Mouse (Mus musculus) hindbrain, embryonic 11.5 days (tissue): ENCODE measurements at regions not wholly inside any gene's neighbourhood (a gene's known extent, or its start where the extent isn't known, plus 50 kb on each side); places are given as distances from the start of the nearest gene placed in this dataset.

ENCODE experiments used
- ATAC-seq: fragments of 200-750 bp; cut with Nextera tagmentation; 2 replicates; pipeline ENCODE4 v1.8.0; 2017; ENCODE audit warnings: mild to moderate bottlenecking, moderate TSS enrichment, moderate library complexity; ENCODE audit not compliant: low FRiP score
- DNase-seq: peaks from one replicate; pipeline ENCODE4 v3.0.0-alpha.2; 2015; ENCODE audit warnings: low spot score
- H3K27ac ChIP-seq: fragments of 300-500 bp; sonication (generic); 2 replicates; pipeline ENCODE4 v1.5.1; 2014; ENCODE audit warnings: mild to moderate bottlenecking, low read depth, low read length
- H3K27me3 ChIP-seq: fragments of 300-500 bp; sonication (generic); 2 replicates; pipeline ENCODE4 v1.6.1; 2014; ENCODE audit warnings: mild to moderate bottlenecking, low read length, moderate library complexity, mixed read lengths; ENCODE audit not compliant: control insufficient read depth, insufficient read depth
- H3K36me3 ChIP-seq: fragments of 300-500 bp; sonication (generic); 2 replicates; pipeline ENCODE4 v1.6.1; 2014; ENCODE audit warnings: mild to moderate bottlenecking, low read length, moderate library complexity, mixed read lengths; ENCODE audit not compliant: control insufficient read depth, insufficient read depth
- H3K4me1 ChIP-seq: fragments of 300-500 bp; sonication (generic); replicated peaks from 2 replicates; pipeline ENCODE4 v1.6.1; 2014; ENCODE audit warnings: low read length, mixed read lengths; ENCODE audit not compliant: control insufficient read depth, insufficient read depth
- H3K4me2 ChIP-seq: fragments of 300-500 bp; sonication (generic); replicated peaks from 2 replicates; pipeline ENCODE4 v1.6.1; 2014; ENCODE audit warnings: mild to moderate bottlenecking, low read depth, low read length
- H3K4me3 ChIP-seq: fragments of 300-500 bp; sonication (generic); 2 replicates; pipeline ENCODE4 v1.5.1; 2014; ENCODE audit warnings: low read depth, low read length
- H3K9ac ChIP-seq: fragments of 300-500 bp; sonication (generic); 2 replicates; pipeline ENCODE4 v1.6.1; 2014; ENCODE audit warnings: low read depth, low read length
- H3K9me3 ChIP-seq: fragments of 300-500 bp; sonication (generic); 2 replicates; pipeline ENCODE4 v1.6.1; 2016; ENCODE audit warnings: low read length; ENCODE audit not compliant: control insufficient read depth
- WGBS: fragments of 180-500 bp; shearing (Covaris S2); extraction: QIAGEN DNeasy Blood & Tissue Kit; methylation state at CpG from one replicate; pipeline ENCODE4 v1.1.7; 2014; 5-methylcytosine and 5-hydroxymethylcytosine counted together

- Histone ChIP-seq H3K4me1 (no peaks in the 10 kb centered on the region), H3K4me2 (no peak overlapping the region), H3K36me3 (no peaks in the 10 kb centered on the region), H3K27ac (no peak overlapping the region), H3K9me3 (no peaks in the 10 kb centered on the region), H3K9ac (no peak overlapping the region), H3K27me3 (no peaks in the 10 kb centered on the region), H3K4me3 (no peak overlapping the region)
- 93% methylated on average over 2 of the region's 2 CpGs for WGBS
- ATAC-seq (no peak), DNase-seq (no peak)
These were observed 351.8 kb upstream of the Atp2b1 start for GRCm38 (mm10) chr10:98562297-98562912.

- H3K4me1 ChIP-seq: no peaks in the 10 kb centered on the region
- peak; percentile 3 for DNase-seq
- H3K9me3 ChIP-seq: no peaks in the 10 kb centered on the region
- H3K27ac ChIP-seq: no peak overlapping the region
- H3K36me3 ChIP-seq: no peaks in the 10 kb centered on the region
- H3K9ac ChIP-seq: no peak overlapping the region
- no peak overlapping the region for H3K4me2 ChIP-seq
- no peak overlapping the region for H3K4me3 ChIP-seq
- 65% methylated on average over 15 of the region's 16 CpGs for WGBS
- no peak for ATAC-seq
- H3K27me3 ChIP-seq: no peaks in the 10 kb centered on the region
These were observed 341.2 kb upstream of the Atp2b1 start for GRCm38 (mm10) chr10:98572782-98573536.

GRCm38 (mm10) chr10:98577040-98577439 is 337.2 kb upstream of the Atp2b1 start:
- no peaks in the 10 kb centered on the region for H3K27me3 ChIP-seq
- no peak overlapping the region for H3K9ac ChIP-seq
- no peak overlapping the region for H3K4me2 ChIP-seq
- no peaks in the 10 kb centered on the region for H3K9me3 ChIP-seq
- WGBS: 92% methylated on average over 6 of the region's 6 CpGs
- no peak overlapping the region for H3K27ac ChIP-seq
- H3K36me3 ChIP-seq: no peaks in the 10 kb centered on the region
- H3K4me1 ChIP-seq: no peaks in the 10 kb centered on the region
- no peak overlapping the region for H3K4me3 ChIP-seq
- no peak for ATAC-seq
- no peak for DNase-seq

GRCm38 (mm10) chr10:98584776-98585175 is 329.4 kb upstream of the Atp2b1 start:
- Histone ChIP-seq H3K36me3 (no peaks in the 10 kb centered on the region), H3K27me3 (no peaks in the 10 kb centered on the region), H3K27ac (no peak overlapping the region), H3K9ac (no peak overlapping the region), H3K4me2 (no peak overlapping the region), H3K9me3 (no peaks in the 10 kb centered on the region), H3K4me1 (no peaks in the 10 kb centered on the region), H3K4me3 (no peak overlapping the region)
- ATAC-seq (no peak), DNase-seq (no peak)
- 89% methylated on average over 1 of the region's 1 CpGs for WGBS

- Histone ChIP-seq H3K36me3 (no peaks in the 10 kb centered on the region), H3K4me1 (no peaks in the 10 kb centered on the region), H3K9ac (no peak overlapping the region), H3K9me3 (no peaks in the 10 kb centered on the region), H3K27me3 (no peaks in the 10 kb centered on the region), H3K27ac (no peak overlapping the region), H3K4me3 (no peak overlapping the region), H3K4me2 (no peak overlapping the region)
- 92% methylated on average over 14 of the region's 14 CpGs for WGBS
- DNase-seq (no peak), ATAC-seq (no peak)
These were observed 324.5 kb upstream of the Atp2b1 start for GRCm38 (mm10) chr10:98589726-98590125.

- Histone ChIP-seq H3K4me2 (no peak overlapping the region), H3K4me3 (no peak overlapping the region), H3K36me3 (no peaks in the 10 kb centered on the region), H3K9ac (no peak overlapping the region), H3K4me1 (no peaks in the 10 kb centered on the region), H3K9me3 (no peaks in the 10 kb centered on the region), H3K27ac (no peak overlapping the region), H3K27me3 (no peaks in the 10 kb centered on the region)
- DNase-seq (no peak), ATAC-seq (no peak)
- 83% methylated on average over 6 of the region's 6 CpGs for WGBS
These were observed 322.1 kb upstream of the Atp2b1 start for GRCm38 (mm10) chr10:98592154-98592553.

GRCm38 (mm10) chr10:98593910-98594309 is 320.3 kb upstream of the Atp2b1 start:
- WGBS: 95% methylated on average over 5 of the region's 5 CpGs
- DNase-seq: no peak

GRCm38 (mm10) chr10:98608221-98608941 is 305.8 kb upstream of the Atp2b1 start:
- 92% methylated on average over 18 of the region's 18 CpGs for WGBS
- ATAC-seq: no peak

More at GRCm38 (mm10) chr10:98593910-98594309, 320.3 kb upstream of the Atp2b1 start:
- Histone ChIP-seq H3K36me3 (no peaks in the 10 kb centered on the region), H3K4me1 (no peaks in the 10 kb centered on the region), H3K27me3 (no peaks in the 10 kb centered on the region), H3K27ac (no peak overlapping the region), H3K9me3 (no peaks in the 10 kb centered on the region), H3K4me2 (no peak overlapping the region), H3K4me3 (no peak overlapping the region), H3K9ac (no peak overlapping the region)
- no peak for ATAC-seq

More at GRCm38 (mm10) chr10:98608221-98608941, 305.8 kb upstream of the Atp2b1 start:
- Histone ChIP-seq H3K4me2 (no peak overlapping the region), H3K27ac (no peak overlapping the region), H3K27me3 (no peaks in the 10 kb centered on the region), H3K9ac (no peak overlapping the region), H3K36me3 (no peaks in the 10 kb centered on the region), H3K4me3 (no peak overlapping the region), H3K4me1 (no peaks in the 10 kb centered on the region), H3K9me3 (no peaks in the 10 kb centered on the region)
- DNase-seq: no peak
